Mouse (Mus musculus) embryonic fibroblast, embryonic 13.5 days (primary cell): ENCODE data around the gene Gm128.

ENCODE experiments used
- CTCF ChIP-seq: IDR thresholded peaks from 2 replicates; pipeline ENCODE4 v1.5.1; 2011; ENCODE audit warnings: mild to moderate bottlenecking, control low read depth, low read length, moderate library complexity, borderline replicate concordance; ENCODE audit not compliant: insufficient read depth
- POLR2A ChIP-seq: IDR thresholded peaks from 2 replicates; pipeline ENCODE4 v1.6.1; 2011; ENCODE audit warnings: low read depth, mild to moderate bottlenecking, control low read depth, low read length, moderate library complexity

GRCm38 (mm10) chr3:95243086-95243485 is 1.7 kb upstream of the Gm128 start:
- TF ChIP-seq POLR2A, result no peak
- TF ChIP-seq CTCF, result no peak
